Mouse (Mus musculus) left cerebral cortex, adult 2 months (tissue): ENCODE data around the gene Neurl4. TPM values are rescaled to one million over a fixed set of nuclear protein-coding genes. Genes with fewer than 3 reads are reported as not detected.
"Not testable (repeated sequence)": the region's sequence is repeated elsewhere in the genome, so short reads cannot be mapped to it uniquely, and the experiment has no call there.

Experiments used
- DNase-seq, 2 experiments: peaks; one replicate each; pipeline ENCODE4 v3.0.0; 2021 to 2022; ENCODE audit warnings: low spot score in 2 of 2, mixed read lengths in 1 of 2; ENCODE audit errors: extremely low spot score in 1 of 2
- H3K27ac ChIP-seq: fragments of 200-600 bp; 2 replicates; pipeline ENCODE4 v1.8.1; 2022
- H3K4me3 ChIP-seq: fragments of 200-600 bp; 2 replicates; pipeline ENCODE4 v1.8.1; 2022
- CTCF ChIP-seq: fragments of 200-600 bp; IDR thresholded peaks from 2 replicates; pipeline ENCODE4 v1.8.1; 2022; ENCODE audit warnings: antibody characterized with exemption, mild to moderate bottlenecking, moderate library complexity
- intact Hi-C: fragments of 180-260 bp; cut with DNase I; formaldehyde crosslinking; loops from one replicate; pipeline ENCODE4 v1.15.1; 2025
- total RNA-seq, 2 experiments: library from RNA; stranded (reverse); gene quantifications; 2 replicates each; pipeline ENCODE4 v1.2.3; 2021

The Neurl4 gene
- total RNA-seq, 2 experiments from 2014 or later, result 121 to 124 TPM

DNA sequence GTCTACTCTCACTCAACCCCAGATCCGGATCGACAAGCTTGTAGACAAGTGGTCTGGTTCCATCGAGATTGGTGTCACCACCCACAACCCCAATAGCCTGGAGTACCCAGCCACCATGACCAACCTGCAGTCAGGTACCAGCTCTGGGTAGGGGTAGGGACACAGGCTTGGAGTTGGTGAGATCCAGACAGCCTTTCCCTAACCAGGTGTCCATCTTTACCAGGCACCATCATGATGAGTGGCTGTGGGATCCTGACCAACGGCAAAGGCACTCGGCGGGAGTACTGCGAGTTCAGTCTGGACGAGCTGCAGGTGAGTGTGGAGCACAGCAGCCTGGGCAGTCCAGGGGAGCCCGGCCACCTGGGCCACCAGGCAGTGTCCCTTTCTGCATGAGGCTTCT is 3.4 kb downstream of the Neurl4 start:
- Histone ChIP-seq H3K4me3 (no peak overlapping the region), H3K27ac (no peak overlapping the region)
- no peak for TF ChIP-seq CTCF
- DNase-seq, result no peak
- intact Hi-C loops, result loop anchor here (5.0 kb wide), 1 partner anchor 67 kb away; the partner anchor contains the start of genes Nlgn2 and Tmem256

DNA sequence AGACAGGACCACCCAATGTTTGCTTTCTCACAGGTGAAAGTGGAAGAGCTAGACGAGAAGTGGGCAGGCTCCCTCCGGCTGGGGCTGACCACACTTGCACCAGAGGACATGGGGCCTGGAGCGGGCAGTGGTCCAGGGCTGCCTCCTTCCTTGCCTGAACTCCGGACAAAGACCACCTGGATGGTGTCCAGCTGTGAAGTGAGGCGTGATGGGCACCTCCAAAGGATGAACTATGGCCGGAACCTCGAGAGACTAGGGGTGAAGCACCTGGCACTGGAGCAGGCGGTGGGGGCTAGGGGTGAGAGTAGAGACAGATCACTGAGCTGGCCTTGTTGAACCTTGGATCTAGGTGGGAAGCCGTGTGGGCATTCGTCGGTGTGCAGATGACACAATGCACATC is 7.8 kb downstream of the Neurl4 start:
- TF ChIP-seq CTCF, result no peak
- no peak for DNase-seq
- no peak overlapping the region for H3K27ac ChIP-seq
- intact Hi-C loops, result no loop called here
- no peak overlapping the region for H3K4me3 ChIP-seq

DNA sequence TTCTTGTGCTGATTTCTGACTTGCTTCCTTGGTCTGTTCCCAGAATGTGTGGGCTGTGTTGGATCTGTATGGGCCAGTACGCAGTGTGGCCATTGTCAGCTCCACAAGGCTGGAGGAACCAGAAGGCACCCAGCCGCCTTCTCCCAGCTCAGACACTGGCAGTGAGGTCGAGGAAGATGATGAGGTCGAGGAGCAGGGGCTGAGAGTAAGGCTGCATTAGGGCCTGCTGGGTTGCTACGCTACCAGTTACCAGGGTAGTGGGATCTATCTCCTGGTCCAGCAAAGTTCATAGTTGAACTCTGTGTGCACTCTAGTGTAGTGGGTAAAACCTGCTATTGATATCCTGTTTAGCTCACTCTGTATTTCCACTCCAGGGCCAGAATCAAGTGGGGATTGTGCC is 8.3 kb downstream of the Neurl4 start:
- no peak for TF ChIP-seq CTCF
- no peak for DNase-seq
- intact Hi-C loops, result no loop called here
- Histone ChIP-seq H3K27ac (no peak overlapping the region), H3K4me3 (no peak overlapping the region)

DNA sequence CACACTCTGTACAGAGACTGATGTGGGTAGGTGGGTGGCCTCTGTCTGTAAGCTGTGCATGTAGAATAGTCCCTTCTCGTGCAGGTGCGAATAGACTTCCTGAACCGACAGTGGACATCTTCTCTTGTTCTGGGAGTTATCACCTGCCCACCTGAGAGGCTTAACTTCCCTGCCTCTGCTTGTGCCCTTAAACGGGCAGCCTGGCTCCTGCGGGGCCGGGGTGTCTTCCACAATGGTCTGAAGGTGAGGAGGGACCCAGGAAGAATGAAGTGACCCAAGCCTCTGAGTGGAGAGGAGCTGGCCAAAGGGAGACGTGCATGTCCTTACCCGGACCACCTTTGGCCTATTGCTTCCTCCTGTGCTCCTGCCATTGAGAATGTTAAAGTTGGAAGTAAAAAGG is 9.3 kb downstream of the Neurl4 start:
- no peak for DNase-seq
- H3K27ac ChIP-seq, result no peak overlapping the region
- intact Hi-C loops, result no loop called here
- H3K4me3 ChIP-seq, result no peak overlapping the region
- no peak for TF ChIP-seq CTCF

DNA sequence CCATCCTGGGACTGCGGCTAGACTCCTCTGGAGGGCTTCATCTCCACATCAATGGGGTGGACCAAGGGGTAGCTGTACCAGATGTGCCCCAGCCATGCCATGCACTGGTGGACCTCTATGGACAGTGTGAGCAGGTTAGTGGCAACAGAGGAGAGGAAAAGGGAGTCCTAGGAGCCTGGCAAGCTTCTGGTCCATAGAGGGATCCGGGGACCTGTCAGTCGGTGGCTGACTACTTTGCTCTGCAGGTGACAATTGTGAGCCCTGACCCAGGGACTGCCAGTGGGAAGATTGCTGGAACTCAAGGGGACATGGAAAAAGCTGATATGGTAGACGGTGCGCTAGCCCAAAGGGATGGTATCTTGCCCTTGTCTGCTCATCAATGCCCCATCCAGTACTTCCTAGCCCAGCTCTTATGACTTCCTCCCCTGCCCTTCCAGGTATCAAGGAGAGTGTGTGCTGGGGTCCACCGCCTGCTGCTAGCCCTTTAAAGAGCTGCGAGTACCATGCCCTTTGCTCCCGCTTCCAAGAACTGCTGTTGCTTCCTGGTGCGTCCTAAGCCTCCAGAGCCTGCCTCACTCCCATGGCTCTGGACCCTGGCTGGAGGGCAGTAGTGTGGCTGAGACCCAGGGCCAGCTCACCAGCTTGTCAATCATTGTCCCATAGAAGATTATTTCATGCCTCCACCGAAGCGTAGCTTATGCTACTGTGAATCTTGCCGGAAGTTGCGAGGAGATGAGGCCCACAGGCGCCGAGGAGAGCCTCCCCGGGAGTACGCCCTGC is 10.1 kb downstream of the Neurl4 start:
- TF ChIP-seq CTCF, result no peak
- intact Hi-C loops, result no loop called here
- no peak overlapping the region for H3K4me3 ChIP-seq
- no peak for DNase-seq
- no peak overlapping the region for H3K27ac ChIP-seq

DNA sequence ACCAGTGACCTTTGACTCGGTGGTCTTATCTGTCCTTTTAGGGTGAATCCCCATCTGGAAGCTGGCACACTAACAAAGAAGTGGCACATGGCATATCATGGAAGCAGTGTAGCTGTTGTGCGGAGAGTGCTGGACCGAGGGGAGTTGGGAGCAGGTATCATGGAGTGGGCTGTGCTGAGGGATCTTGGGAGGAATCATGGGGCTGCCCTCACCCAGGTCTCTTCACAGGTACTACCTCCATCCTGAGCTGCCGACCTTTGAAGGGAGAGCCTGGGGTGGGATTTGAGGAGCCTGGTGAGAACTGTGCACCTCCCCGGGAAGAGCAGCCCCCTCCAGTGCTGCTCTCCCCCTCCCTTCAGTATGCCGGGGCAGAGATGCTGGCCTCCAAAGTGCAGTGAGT is 10.8 kb downstream of the Neurl4 start:
- no peak for TF ChIP-seq CTCF
- H3K27ac ChIP-seq, result no peak overlapping the region
- intact Hi-C loops, result no loop called here

DNA sequence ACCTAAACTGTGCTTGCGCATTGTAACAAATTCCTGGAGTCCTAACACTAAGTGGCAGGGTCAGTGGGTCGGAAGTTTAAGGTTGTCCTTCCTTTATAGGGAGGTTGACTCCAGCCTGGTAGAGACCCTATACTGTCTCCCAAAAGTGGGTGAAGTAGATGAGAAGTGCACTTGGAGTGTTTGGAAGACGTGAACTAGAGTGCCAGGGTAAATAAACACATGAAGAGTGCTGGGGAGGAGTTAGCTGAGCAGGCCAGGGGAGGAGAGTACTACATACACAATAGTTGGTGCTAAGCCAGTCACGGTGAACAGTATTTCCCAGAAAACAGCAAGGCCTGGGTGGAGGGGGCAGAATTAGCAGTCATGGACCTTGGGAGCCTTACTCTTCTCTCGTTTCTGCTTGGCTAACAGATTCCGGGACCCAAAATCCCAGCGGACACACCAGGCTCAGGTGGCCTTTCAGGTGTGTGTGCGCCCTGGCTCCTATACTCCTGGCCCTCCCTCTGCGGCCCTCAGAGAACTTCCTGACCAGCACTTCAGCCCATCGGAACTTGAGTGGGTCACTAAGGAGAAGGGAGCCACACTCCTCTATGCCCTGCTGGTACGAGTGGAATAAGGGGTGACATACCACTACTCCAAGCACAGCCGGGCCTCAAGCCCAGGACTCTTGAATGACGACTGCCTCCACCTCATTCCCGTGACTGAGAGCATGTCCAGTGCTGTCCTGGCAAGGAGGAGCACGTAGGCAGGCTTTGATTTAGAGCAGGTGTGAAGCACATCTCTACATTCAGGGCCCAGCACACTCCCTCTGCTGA is 12.1 kb downstream of the Neurl4 start:
- DNase-seq, result no peak
- intact Hi-C loops, result no loop called here
- no peak for TF ChIP-seq CTCF
- Histone ChIP-seq H3K4me3 (peak overlapping the region; percentile 97), H3K27ac (no peak overlapping the region)

More for the DNA sequence above, 10.8 kb downstream of the Neurl4 start:
- no peak for DNase-seq
- H3K4me3 ChIP-seq, result no peak overlapping the region

DNA sequence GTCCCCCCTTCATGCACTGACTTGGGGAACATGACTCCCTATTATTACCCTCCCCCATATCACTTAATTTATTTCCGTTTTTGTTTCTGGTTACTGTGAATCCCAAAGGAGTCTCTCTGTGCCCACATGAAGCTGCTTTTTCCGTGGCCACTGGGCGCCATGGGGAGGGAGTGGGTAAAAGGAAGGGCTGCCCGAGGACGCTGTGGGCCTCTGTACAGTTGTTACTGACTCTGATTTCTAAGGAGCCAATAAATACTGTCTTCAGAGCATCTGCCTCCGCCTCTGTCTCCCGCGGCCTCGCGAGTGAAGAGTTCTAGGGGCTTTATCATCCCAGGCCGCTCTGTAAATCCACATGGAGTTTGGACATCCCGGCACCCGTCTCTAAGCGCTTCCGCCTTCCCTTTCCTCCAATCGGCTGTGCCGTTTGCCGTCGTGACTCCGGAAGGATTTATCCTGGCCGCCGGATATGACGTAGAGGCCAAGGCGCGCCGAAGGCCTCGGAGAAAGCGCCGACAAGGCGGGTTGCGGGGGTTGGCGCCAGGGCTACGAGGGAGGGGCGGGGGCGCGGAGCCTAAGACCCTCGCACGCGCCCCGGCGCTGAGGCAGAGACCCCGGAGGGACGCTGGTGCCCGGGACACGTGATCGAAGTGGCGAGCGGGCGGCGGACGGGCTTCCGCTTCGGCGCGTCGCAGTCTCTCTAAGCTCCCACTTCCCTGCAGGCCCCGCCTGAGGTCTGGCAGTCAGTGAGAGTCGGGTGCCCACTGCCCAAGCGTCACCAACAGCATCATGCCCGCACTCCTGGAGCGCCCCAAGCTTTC is 12.9 kb downstream of the Neurl4 start, which contains the start of gene Gps2:
Gps2 (plus strand) TSS at position 335 of the 818 bp plus-strand sequence.
- Histone ChIP-seq H3K27ac (peak within 1 kb of the TSS; percentile 98), H3K4me3 (peak within 1 kb of the TSS; percentile 97)
- TF ChIP-seq CTCF, result no peak
- peak; percentile 92 to 93 for DNase-seq
- intact Hi-C loops, result no loop called here

DNA sequence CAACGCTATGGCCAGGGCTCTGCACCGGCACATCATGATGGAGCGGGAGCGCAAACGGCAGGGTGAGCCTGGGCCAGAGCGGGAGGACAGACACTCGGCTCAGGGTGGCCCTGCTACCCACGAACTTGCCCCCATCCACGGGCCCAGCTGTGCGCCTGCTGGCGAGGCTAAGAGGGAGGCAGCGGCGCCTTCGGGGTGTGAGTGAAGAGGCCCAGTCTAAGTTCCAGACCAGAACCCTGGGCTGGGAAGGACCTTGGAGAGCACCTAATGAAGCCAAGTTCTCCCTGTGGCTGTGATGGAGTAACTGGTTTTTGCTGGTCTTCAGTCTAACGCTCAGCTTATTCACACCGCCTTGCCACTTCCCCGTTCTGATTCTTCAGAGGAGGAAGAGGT is 13.5 kb downstream of the Neurl4 start:
- Histone ChIP-seq H3K4me3 (peak overlapping the region; percentile 97), H3K27ac (peak overlapping the region; percentile 98)
- no peak for TF ChIP-seq CTCF
- intact Hi-C loops, result no loop called here
- DNase-seq, result no peak

DNA sequence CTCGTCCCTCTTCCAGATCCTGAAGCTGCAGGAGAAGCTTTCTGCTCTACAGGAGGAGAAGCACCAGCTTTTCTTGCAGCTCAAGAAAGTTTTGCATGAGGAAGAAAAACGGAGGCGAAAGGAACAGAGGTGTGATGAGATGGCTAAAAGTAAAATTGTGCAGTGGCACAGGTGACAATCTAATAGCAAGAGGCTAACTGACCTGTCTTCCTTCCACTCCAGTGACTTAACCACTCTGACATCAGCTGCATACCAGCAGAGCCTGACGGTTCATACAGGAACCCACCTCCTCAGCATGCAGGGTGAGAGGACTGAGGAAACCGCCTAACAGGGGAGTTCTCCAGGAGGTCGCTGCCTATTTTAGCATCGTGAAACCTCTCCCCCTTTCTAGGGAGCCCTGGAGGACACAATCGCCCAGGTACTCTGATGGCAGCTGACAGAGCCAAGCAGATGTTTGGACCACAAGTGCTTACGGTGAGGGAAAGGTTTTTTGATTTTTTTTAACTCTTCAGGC is 14.1 kb downstream of the Neurl4 start:
- Histone ChIP-seq H3K27ac (no peak overlapping the region), H3K4me3 (peak overlapping the region; percentile 97)

DNA sequence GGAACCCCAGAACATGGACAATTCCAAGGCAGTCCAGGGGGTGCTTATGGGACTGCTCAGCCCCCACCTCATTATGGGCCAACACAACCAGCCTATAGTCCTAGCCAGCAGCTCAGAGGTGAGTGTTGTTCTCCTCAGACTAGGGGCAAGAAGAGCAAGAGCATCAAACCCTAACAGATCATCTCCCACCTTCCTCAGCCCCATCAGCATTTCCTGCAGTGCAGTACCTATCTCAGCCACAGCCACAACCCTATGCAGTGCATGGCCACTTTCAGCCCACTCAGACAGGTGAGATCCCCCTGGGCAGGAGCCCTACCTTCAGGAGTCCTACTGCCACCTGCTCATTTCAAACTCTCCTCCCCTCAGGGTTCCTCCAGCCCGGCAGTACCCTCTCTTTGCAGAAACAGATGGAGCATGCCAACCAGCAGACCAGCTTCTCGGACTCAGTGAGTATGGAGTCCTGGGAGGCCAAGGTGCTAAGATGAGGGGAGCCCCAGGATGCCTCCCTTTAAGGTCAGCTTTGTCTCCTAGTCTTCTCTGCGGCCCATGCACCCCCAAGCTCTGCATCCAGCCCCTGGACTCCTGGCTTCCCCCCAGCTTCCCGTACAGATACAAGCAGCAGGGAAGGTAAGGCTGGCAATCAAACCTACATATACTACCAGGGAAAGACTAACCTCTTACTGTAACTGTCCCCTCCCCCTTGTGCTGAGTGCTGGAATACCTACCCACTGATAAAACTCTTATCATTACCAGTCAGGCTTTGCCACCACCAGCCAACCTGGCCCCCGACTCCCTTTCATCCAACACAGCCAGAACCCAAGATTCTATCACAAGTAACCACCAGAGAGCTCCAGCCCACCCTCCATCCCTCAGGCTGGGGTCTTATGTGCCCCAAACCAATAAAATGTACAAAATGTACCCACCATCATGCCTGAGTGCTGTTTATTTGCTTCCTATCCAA is 15.1 kb downstream of the Neurl4 start:
- intact Hi-C loops, result no loop called here
- DNase-seq, result no peak
- Histone ChIP-seq H3K27ac (no peak overlapping the region), H3K4me3 (no peak overlapping the region)
- TF ChIP-seq CTCF, result peak; percentile 15

More for the DNA sequence above, 14.1 kb downstream of the Neurl4 start:
- no peak for TF ChIP-seq CTCF
- intact Hi-C loops, result no loop called here
- DNase-seq, result no peak

DNA sequence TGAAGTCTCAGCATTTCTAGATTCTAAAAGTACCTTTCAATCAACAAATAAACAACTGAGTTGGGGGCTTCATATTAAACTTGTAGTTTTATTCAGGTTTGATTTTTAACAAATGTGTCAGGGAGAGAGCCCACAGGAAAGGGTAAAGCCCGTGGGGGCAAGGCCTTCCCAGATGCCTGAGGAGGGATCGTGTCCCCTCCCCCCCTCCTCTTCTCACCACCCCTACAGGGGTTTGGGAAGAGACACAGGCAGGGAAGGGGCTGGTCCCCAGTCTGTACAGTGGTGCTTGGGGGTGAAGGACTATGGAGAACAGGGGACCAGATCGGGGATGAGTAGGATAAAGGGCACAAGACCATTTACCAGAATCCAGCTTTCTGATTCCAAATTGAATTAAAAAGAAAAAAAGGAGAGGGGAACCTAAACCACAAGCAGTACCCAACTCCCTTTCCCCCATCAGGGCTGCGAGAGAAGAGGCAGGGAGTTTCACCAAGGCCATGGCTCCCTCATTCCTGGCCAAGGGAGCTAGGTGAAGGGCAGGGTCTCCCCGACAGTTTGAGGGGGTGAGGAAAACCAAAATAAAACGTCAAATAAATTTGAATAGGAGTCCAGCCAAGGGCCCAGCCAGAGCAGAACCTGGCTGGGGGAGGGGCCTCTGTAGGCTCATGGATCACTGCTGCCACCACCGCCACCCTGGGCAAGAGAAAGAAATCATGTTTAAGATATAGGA is 15.9 kb downstream of the Neurl4 start:
- DNase-seq, intact Hi-C loops, H3K4me3 ChIP-seq, H3K27ac ChIP-seq: not testable (repeated sequence)
